Mouse (Mus musculus): ENCODE results near the gene Sult1d1.

GRCm38 (mm10) chr5:87589916-87590315 is 21.1 kb upstream of the Sult1d1 start:
- TF ChIP-seq CTCF (IDR thresholded peaks at IDR 0.05; ENCODE audit: borderline replicate concordance, insufficient read depth, low read depth, low read length) = no peak
- no peak for TF ChIP-seq POLR2A (IDR thresholded peaks at IDR 0.05; ENCODE audit: borderline replicate concordance, insufficient read depth, low read length)
